Mouse (Mus musculus): Measurements from ENCODE around the gene 4933415A04Rik. TPM values are rescaled to one million over a fixed set of nuclear protein-coding genes. Genes with fewer than 3 reads are reported as not detected.

Gene 4933415A04Rik
- not detected for polyA plus RNA-seq (2014; fragmentation: Illumina TruSeq; extraction: RNeasy Lipid Tissue Mini Kit (QIAGEN cat#74804); ENCODE audit: low read depth, low replicate concordance)

GRCm38 (mm10) chr11:43586324-43587090 is at the start of gene 4933415A04Rik:
Gene 4933415A04Rik, plus strand, starts transcription at chr11:43587040.

GRCm38 (mm10) chr11:43601440-43601839 is 14.6 kb downstream of the 4933415A04Rik start, which contains the start of gene Fabp6:
Gene Fabp6, minus strand, starts transcription at chr11:43601540.

Other genes starting within 250 kb of the 4933415A04Rik start
- gene Pttg1, start 160.8 kb upstream of the 4933415A04Rik start, polyA plus RNA-seq (2014; fragmentation: Illumina TruSeq; extraction: RNeasy Lipid Tissue Mini Kit (QIAGEN cat#74804); ENCODE audit: low read depth, low replicate concordance), result 34.5 TPM
- gene Slu7, start 153.3 kb upstream of the 4933415A04Rik start, polyA plus RNA-seq (2014; fragmentation: Illumina TruSeq; extraction: RNeasy Lipid Tissue Mini Kit (QIAGEN cat#74804); ENCODE audit: low read depth, low replicate concordance), result 32.8 TPM
- gene C1qtnf2, start 112.8 kb upstream of the 4933415A04Rik start, polyA plus RNA-seq (2014; fragmentation: Illumina TruSeq; extraction: RNeasy Lipid Tissue Mini Kit (QIAGEN cat#74804); ENCODE audit: low read depth, low replicate concordance), result not detected
- 0.32 TPM for gene Ccnjl, start 58.3 kb upstream of the 4933415A04Rik start, polyA plus RNA-seq (2014; fragmentation: Illumina TruSeq; extraction: RNeasy Lipid Tissue Mini Kit (QIAGEN cat#74804); ENCODE audit: low read depth, low replicate concordance)
- gene Fabp6, start 14.5 kb downstream of the 4933415A04Rik start, polyA plus RNA-seq (2014; fragmentation: Illumina TruSeq; extraction: RNeasy Lipid Tissue Mini Kit (QIAGEN cat#74804); ENCODE audit: low read depth, low replicate concordance), result not detected
- 13.8 TPM for gene Pwwp2a, start 95.0 kb downstream of the 4933415A04Rik start, polyA plus RNA-seq (2014; fragmentation: Illumina TruSeq; extraction: RNeasy Lipid Tissue Mini Kit (QIAGEN cat#74804); ENCODE audit: low read depth, low replicate concordance)
- gene Ttc1, start 161.0 kb downstream of the 4933415A04Rik start, polyA plus RNA-seq (2014; fragmentation: Illumina TruSeq; extraction: RNeasy Lipid Tissue Mini Kit (QIAGEN cat#74804); ENCODE audit: low read depth, low replicate concordance), result 28.7 TPM

Data from liver, adult 10 weeks (tissue).